Mouse (Mus musculus) forebrain, embryonic 11.5 days (tissue): Measurements from ENCODE around the gene Pld1. TPM values are rescaled to one million over a fixed set of nuclear protein-coding genes. Genes with fewer than 3 reads are reported as not detected.

Experiments used
- ATAC-seq: fragments of 200-750 bp; cut with Nextera tagmentation; replicated peaks from 2 replicates; pipeline ENCODE4 v1.8.0; 2017; ENCODE audit warnings: moderate TSS enrichment; ENCODE audit not compliant: low FRiP score
- DNase-seq: peaks from one replicate; pipeline ENCODE4 v3.0.0-alpha.2; 2017; ENCODE audit warnings: low spot score
- H3K27ac ChIP-seq: fragments of 300-500 bp; sonication (generic); 2 replicates; pipeline ENCODE4 v1.5.1; 2014; ENCODE audit warnings: low read depth, low read length
- H3K27me3 ChIP-seq: fragments of 300-500 bp; sonication (generic); 2 replicates; pipeline ENCODE4 v1.6.1; 2014; ENCODE audit warnings: mild to moderate bottlenecking, low read length, mixed read lengths; ENCODE audit not compliant: control insufficient read depth, insufficient read depth
- H3K36me3 ChIP-seq: fragments of 300-500 bp; sonication (generic); 2 replicates; pipeline ENCODE4 v1.6.1; 2014; ENCODE audit warnings: mild to moderate bottlenecking, low read length, moderate library complexity, mixed read lengths; ENCODE audit not compliant: control insufficient read depth, insufficient read depth
- H3K4me1 ChIP-seq: fragments of 300-500 bp; sonication (generic); replicated peaks from 2 replicates; pipeline ENCODE4 v1.6.1; 2014; ENCODE audit warnings: low read length, mixed read lengths; ENCODE audit not compliant: control insufficient read depth, insufficient read depth
- H3K4me2 ChIP-seq: fragments of 300-500 bp; sonication (generic); 2 replicates; pipeline ENCODE4 v1.6.1; 2014; ENCODE audit warnings: low read depth, mild to moderate bottlenecking, low read length, moderate library complexity, mixed read lengths; ENCODE audit not compliant: severe bottlenecking
- H3K4me3 ChIP-seq: fragments of 300-500 bp; sonication (generic); 2 replicates; pipeline ENCODE4 v1.5.1; 2014; ENCODE audit warnings: low read depth, low read length
- H3K9ac ChIP-seq: fragments of 300-500 bp; sonication (generic); 2 replicates; pipeline ENCODE4 v1.6.1; 2014; ENCODE audit warnings: low read length
- H3K9me3 ChIP-seq: fragments of 300-500 bp; sonication (generic); 2 replicates; pipeline ENCODE4 v1.6.1; 2016; ENCODE audit warnings: low read length, mixed read lengths; ENCODE audit not compliant: control insufficient read depth
- WGBS: fragments of 180-500 bp; shearing (Covaris S2); extraction: QIAGEN DNeasy Blood & Tissue Kit; methylation state at CpG from one replicate; pipeline ENCODE4 v1.1.7; 2014; 5-methylcytosine and 5-hydroxymethylcytosine counted together
- polyA plus RNA-seq: library from polyadenylated mRNA; unstranded; fragments of >200 nt; fragmentation: Nextera tagmentation; extraction: Ambion mirVana; gene quantifications from 2 replicates; pipeline ENCODE4 v1.2.1, GENCODE M21; 2014

Gene Pld1
- polyA plus RNA-seq, 1 experiment from 2014 or later = 4.6 TPM

DNA sequence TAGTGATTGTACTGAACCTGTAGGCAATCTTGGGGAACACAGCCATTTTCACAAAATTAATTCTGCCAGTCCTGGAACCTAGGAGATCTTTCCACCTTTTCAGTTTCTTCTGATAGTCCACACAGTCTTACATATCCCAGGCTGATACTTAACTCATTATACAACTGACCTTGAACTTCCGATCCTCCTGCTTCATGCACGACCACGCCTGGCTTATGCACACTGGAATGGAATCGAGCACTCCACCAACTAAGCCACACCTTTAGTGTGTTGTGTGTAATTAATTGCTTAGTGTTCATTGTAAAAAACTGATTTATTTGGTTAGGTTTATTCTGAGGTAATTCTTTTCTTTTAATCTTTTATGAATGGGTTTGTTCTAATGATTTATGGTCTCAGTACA, 122.2 kb downstream of the Pld1 start:
- no peak overlapping the region for H3K9ac ChIP-seq
- no peaks in the 10 kb centered on the region for H3K9me3 ChIP-seq
- no peaks in the 10 kb centered on the region for H3K27me3 ChIP-seq
- H3K4me2 ChIP-seq = no peak overlapping the region
- H3K36me3 ChIP-seq = no peaks in the 10 kb centered on the region
- H3K4me3 ChIP-seq = no peak overlapping the region
- no peak for DNase-seq
- H3K4me1 ChIP-seq = no peaks in the 10 kb centered on the region
- no peak for ATAC-seq
- 83% methylated on average over 4 of the region's 4 CpGs for WGBS
- no peak overlapping the region for H3K27ac ChIP-seq

DNA sequence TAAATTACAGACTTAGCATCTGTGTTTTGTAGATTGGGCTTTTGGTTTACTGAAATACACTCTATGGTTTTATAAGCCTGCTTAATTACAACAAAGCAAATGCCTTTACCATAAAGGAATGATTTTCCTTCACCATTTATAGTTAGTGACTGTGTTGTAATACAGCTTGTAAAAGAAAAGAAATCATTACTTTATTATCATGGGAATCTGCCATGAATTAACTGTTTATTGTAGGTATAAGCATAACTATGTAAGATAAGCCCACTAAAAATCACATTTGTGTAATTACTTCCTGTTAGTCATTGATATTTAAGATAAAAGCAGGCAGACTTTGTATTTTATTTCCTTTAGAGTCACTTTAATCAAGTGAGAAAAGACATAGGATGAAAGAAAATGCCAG, 122.7 kb downstream of the Pld1 start:
- no peaks in the 10 kb centered on the region for H3K27me3 ChIP-seq
- H3K4me3 ChIP-seq = no peak overlapping the region
- no peak overlapping the region for H3K4me2 ChIP-seq
- H3K4me1 ChIP-seq = no peaks in the 10 kb centered on the region
- no peaks in the 10 kb centered on the region for H3K36me3 ChIP-seq
- no peak for ATAC-seq
- DNase-seq = no peak
- H3K9ac ChIP-seq = no peak overlapping the region
- H3K27ac ChIP-seq = no peak overlapping the region
- H3K9me3 ChIP-seq = no peaks in the 10 kb centered on the region

DNA sequence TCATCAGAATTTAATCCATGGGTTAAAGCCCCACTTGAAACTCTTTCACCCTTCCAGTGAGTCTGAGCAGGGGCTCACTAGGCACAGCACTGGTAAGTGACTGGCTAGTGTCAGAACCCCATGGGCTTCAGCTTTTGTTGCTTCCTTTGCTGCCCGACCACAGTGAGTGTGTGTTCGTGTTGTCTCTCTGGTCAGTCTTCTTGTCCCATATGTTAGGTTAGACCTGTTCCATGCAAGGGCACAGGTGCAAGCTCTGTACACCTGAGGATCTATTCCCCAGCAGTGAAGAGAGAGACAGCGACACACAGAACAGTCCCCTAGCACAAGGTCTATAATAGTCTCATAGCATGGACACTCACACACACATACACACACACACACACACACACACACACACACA, 140.7 kb downstream of the Pld1 start:
- Histone ChIP-seq H3K4me1 (no peaks in the 10 kb centered on the region), H3K9me3 (peaks cover 2% of the 10 kb centered on the region; the same call in 1 of the 2 replicates), H3K4me3 (no peak overlapping the region), H3K27me3 (no peaks in the 10 kb centered on the region), H3K36me3 (no peaks in the 10 kb centered on the region), H3K27ac (no peak overlapping the region), H3K9ac (no peak overlapping the region), H3K4me2 (no peak overlapping the region)
- ATAC-seq (no peak), DNase-seq (no peak)
- WGBS = 79% methylated on average over 3 of the region's 3 CpGs

DNA sequence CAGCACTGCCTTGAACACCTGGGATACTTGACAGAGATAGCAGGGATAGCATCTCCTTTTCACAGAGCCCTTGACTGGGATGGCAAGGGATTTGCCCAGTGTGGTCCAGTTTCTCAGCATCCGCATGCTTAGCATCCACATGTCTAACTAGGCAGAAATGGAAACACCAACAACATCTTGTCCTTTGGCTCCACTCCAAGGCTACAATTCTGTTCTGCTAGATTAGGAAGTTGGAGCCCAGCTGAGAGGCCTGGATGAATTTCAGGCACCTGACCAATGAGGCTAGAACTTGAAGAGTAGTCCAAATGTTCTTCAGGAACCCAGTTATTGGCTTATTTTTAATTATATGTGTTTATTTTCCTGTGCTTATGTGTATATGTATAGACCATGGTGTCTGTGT, 141.6 kb downstream of the Pld1 start:
- WGBS = 95% methylated on average over 1 of the region's 1 CpGs
- no peaks in the 10 kb centered on the region for H3K4me1 ChIP-seq
- no peaks in the 10 kb centered on the region for H3K36me3 ChIP-seq
- no peak overlapping the region for H3K4me3 ChIP-seq
- ATAC-seq = no peak
- no peak overlapping the region for H3K9ac ChIP-seq
- no peak for DNase-seq
- peaks cover 2% of the 10 kb centered on the region; the same call in 1 of the 2 replicates for H3K9me3 ChIP-seq
- no peaks in the 10 kb centered on the region for H3K27me3 ChIP-seq
- H3K4me2 ChIP-seq = no peak overlapping the region
- no peak overlapping the region for H3K27ac ChIP-seq

DNA sequence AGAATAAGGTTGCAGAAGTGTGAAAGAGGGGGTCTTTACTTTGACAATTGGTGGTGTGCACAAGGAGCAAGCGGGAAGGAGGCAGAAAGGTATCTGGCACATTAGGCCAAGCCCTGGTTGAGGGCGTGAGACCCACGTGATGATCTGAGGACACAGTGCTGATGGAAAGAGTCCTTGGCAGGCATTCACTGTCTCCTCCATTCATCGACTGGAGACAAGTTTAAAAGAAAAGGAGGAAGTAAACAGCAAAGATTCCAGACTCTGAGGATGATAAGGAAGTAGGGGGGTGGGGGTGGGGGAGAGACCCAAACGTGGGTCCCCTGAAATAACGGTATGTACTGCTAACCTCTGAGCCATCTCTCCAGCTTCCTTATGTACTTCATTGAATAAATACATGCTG, 142.5 kb downstream of the Pld1 start:
- no peak overlapping the region for H3K4me3 ChIP-seq
- no peak overlapping the region for H3K4me2 ChIP-seq
- H3K9me3 ChIP-seq = peaks cover 2% of the 10 kb centered on the region; the same call in 1 of the 2 replicates
- WGBS = 81% methylated on average over 6 of the region's 6 CpGs
- H3K27ac ChIP-seq = no peak overlapping the region
- DNase-seq (no peak), ATAC-seq (no peak)
- no peaks in the 10 kb centered on the region for H3K36me3 ChIP-seq
- no peaks in the 10 kb centered on the region for H3K4me1 ChIP-seq
- H3K9ac ChIP-seq = no peak overlapping the region
- no peaks in the 10 kb centered on the region for H3K27me3 ChIP-seq

DNA sequence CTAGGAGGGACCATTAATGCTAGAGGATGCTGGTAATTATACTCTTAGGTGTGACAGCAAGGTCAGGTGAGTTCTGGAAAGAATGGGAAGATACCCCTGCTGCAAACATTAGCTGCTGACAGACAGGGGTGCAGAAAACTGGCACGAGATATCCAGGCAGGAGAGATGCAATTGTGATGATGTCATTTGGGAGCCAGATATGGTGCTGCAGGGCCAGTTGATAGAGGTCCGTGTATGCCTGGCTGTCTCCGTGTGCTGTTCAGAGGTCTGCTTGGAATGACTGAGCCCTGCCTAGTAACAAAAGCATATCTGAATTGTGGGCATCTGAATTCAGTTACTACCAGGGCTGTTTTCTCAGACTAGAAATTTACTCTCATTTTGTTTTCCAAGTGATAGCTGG, 144.7 kb downstream of the Pld1 start:
- Histone ChIP-seq H3K36me3 (no peaks in the 10 kb centered on the region), H3K27ac (no peak overlapping the region), H3K4me1 (no peaks in the 10 kb centered on the region), H3K9ac (no peak overlapping the region), H3K27me3 (no peaks in the 10 kb centered on the region), H3K4me2 (no peak overlapping the region), H3K4me3 (no peak overlapping the region), H3K9me3 (no peaks in the 10 kb centered on the region)
- WGBS = 73% methylated on average over 3 of the region's 3 CpGs
- no peak for ATAC-seq
- no peak for DNase-seq

DNA sequence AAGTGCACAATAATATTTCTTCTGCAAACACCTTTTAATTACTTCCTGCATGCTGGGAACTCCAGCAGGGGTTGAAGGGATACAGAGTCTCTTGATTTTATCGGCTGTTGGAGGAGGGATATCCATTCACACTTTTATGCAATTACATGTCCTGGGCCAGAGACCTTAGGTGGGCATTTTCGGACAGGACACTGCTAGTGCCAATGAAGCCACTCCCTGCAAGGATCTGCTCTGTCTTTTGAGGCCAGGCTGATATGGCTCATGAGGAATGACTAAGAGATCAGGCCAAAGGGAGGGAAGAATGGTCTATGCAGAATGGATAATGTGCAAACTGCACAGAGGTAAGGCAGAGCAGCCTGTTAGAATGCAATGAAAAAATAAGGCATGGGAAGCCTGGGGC, 145.8 kb downstream of the Pld1 start:
- Histone ChIP-seq H3K36me3 (no peaks in the 10 kb centered on the region), H3K27ac (no peak overlapping the region), H3K27me3 (no peaks in the 10 kb centered on the region), H3K9ac (no peak overlapping the region), H3K9me3 (no peaks in the 10 kb centered on the region), H3K4me2 (no peak overlapping the region), H3K4me3 (no peak overlapping the region), H3K4me1 (no peaks in the 10 kb centered on the region)
- DNase-seq (no peak), ATAC-seq (no peak)
- 61% methylated on average over 2 of the region's 2 CpGs for WGBS

DNA sequence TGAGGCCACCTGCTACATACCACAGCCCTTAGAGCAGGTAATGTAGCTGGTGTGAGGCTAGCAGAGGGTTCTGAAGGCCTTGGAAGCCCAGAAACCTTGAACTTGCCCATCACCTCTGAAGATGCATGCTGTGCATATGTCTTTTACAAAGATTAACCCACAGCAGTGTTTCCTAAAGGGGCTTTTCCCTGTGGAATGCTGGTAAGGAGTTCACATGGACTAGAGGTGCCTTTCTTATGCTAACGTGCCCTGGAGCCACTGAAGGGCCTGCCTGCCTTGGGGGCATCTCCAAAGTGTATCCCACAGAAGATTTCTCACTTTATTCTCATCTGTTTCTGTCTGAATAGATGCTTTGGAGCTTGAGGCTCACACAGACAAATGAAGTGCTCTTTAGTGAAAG, 152.8 kb downstream of the Pld1 start:
- DNase-seq (no peak), ATAC-seq (no peak)
- Histone ChIP-seq H3K4me3 (no peak overlapping the region), H3K27me3 (no peaks in the 10 kb centered on the region), H3K4me1 (no peaks in the 10 kb centered on the region), H3K9ac (no peak overlapping the region), H3K36me3 (no peaks in the 10 kb centered on the region), H3K9me3 (no peaks in the 10 kb centered on the region), H3K27ac (no peak overlapping the region), H3K4me2 (no peak overlapping the region)
- WGBS = 32% methylated on average over 1 of the region's 1 CpGs

DNA sequence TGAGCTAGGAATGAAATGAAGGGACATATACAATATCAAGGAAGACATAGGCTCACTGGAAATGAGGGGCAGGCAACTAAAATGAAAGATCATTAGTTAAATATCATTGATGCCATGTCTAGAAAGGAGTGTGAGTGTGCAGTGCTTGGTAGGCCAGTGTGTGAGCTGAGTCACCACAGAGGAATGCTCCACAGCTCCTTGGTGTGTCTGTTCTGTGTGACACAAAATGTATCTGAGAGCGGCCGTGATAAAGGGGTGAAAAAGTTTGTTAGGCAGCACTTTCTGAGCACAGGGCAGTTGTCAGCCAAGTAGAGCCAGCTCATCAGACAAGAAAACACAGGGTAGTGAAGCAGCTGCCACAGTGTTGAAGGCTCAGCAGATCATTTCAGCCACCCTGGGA, 153.2 kb downstream of the Pld1 start:
- Histone ChIP-seq H3K9me3 (no peaks in the 10 kb centered on the region), H3K4me2 (no peak overlapping the region), H3K27me3 (no peaks in the 10 kb centered on the region), H3K9ac (no peak overlapping the region), H3K27ac (no peak overlapping the region), H3K4me1 (no peaks in the 10 kb centered on the region), H3K4me3 (no peak overlapping the region), H3K36me3 (no peaks in the 10 kb centered on the region)
- WGBS = 82% methylated on average over 2 of the region's 2 CpGs
- ATAC-seq (no peak), DNase-seq (no peak)
